Mouse (Mus musculus): Measurements from ENCODE around the gene Shf.

GRCm38 (mm10) chr2:122317384-122317783 is 51.6 kb downstream of the Shf start:
- no peak for TF ChIP-seq CTCF (IDR thresholded peaks at IDR 0.05)
- TF ChIP-seq EP300 (IDR thresholded peaks at IDR 0.05), result no peak
